Mouse (Mus musculus): Measurements from ENCODE around the gene Setdb1. TPM values are rescaled to one million over a fixed set of nuclear protein-coding genes. Genes with fewer than 3 reads are reported as not detected.
"Not testable (repeated sequence)": the region's sequence is repeated elsewhere in the genome, so short reads cannot be mapped to it uniquely, and the experiment has no call there.

Setdb1 gene
- polyA plus RNA-seq, 1 experiment from 2014 or later, result 60.2 TPM

DNA sequence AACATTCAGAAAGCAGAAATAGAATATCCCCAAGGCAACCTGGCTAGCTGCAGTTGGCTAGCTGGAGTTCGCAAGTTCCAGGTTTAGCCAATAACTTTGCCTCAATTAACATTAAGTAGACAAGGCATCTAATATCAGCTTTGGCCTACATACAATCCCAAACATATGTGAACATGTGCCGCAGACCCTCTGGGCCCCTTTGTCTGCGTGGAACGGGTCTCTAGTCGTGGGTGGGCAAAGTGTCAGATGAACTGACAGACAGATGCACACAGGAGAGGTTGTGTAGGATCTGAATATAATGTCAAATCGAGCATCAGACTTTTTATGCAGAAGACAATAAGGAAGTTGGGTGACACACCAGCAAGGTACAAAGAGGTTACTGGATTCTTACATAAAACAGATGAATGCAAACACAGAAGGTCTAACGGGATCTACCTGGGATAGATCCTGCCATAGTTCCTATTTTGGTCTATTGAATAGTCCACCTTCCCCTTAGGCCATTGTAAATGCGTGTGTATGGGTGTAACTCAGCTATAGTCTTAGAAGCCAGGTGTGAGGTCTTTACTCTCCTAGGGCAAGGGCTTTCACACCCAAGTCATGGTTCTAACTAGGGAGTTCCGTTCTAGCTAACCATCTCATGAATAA lies 13.5 kb downstream of the Setdb1 start:
- peaks cover 89% of the 10 kb centered on the region for H3K36me3 ChIP-seq
- 98% methylated on average over 9 of the region's 9 CpGs for WGBS
- H3K4me1 ChIP-seq; H3K4me2 ChIP-seq (replicated peaks); H3K27me3 ChIP-seq; H3K27ac ChIP-seq (replicated peaks); H3K9me3 ChIP-seq; ATAC-seq (ENCODE audit: low FRiP score, low read depth); H3K4me3 ChIP-seq; H3K9ac ChIP-seq (replicated peaks): not testable (repeated sequence)

DNA sequence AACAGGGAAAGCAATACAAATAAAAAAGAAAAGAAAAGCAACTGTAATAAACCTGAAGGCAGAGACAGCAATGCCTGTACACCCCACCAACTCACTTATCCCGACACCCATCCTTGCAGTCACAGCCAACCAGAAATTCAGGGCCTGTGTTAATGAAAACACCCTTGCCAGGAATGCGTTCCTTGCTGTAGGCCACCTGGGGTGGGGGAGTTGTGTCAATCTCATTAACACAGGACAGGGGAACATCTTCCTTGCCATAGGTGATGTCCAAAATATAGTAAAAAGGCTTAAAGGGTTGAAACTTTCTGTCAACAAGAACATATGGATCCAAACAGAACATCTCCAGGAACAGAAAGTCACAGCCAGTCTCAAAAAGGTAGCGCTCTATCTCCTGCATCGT lies 18.8 kb downstream of the Setdb1 start:
- H3K4me3 ChIP-seq, result no peak overlapping the region
- peaks cover 93% of the 10 kb centered on the region for H3K36me3 ChIP-seq
- ATAC-seq (ENCODE audit: low FRiP score, low read depth), result no peak
- H3K27ac ChIP-seq (replicated peaks), result no peak overlapping the region
- no peak overlapping the region for H3K9ac ChIP-seq (replicated peaks)
- WGBS, result 96% methylated on average over 4 of the region's 4 CpGs
- no peaks in the 10 kb centered on the region for H3K9me3 ChIP-seq
- no peak overlapping the region for H3K4me2 ChIP-seq (replicated peaks)
- no peaks in the 10 kb centered on the region for H3K27me3 ChIP-seq
- H3K4me1 ChIP-seq, result no peaks in the 10 kb centered on the region

DNA sequence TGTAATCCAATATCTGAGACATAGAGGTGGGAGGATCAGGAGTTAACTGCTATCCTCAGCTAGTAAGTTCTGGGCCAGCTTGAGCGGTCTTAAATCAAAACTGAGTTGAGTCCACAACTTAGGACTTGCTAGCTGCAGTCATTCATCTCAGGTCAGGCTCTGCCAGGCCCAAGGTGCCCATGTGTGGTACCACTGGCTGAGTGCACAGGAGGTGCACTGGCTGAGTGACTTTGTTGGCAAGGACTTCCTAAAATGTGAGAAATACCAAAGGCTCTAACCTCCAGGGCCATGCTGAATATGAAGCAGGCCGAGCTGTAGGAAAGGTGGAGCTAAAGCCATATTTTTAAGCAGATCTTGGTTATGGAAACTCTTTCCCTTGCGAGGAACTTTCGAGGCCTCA lies 19.7 kb downstream of the Setdb1 start:
- no peak overlapping the region for H3K4me3 ChIP-seq
- H3K9ac ChIP-seq (replicated peaks), result no peak overlapping the region
- no peak for ATAC-seq (ENCODE audit: low FRiP score, low read depth)
- H3K4me2 ChIP-seq (replicated peaks), result no peak overlapping the region
- H3K4me1 ChIP-seq, result no peaks in the 10 kb centered on the region
- peaks cover 93% of the 10 kb centered on the region for H3K36me3 ChIP-seq
- H3K27ac ChIP-seq (replicated peaks), result no peak overlapping the region
- H3K9me3 ChIP-seq, result no peaks in the 10 kb centered on the region
- no peaks in the 10 kb centered on the region for H3K27me3 ChIP-seq
- WGBS, result 97% methylated on average over 4 of the region's 4 CpGs

DNA sequence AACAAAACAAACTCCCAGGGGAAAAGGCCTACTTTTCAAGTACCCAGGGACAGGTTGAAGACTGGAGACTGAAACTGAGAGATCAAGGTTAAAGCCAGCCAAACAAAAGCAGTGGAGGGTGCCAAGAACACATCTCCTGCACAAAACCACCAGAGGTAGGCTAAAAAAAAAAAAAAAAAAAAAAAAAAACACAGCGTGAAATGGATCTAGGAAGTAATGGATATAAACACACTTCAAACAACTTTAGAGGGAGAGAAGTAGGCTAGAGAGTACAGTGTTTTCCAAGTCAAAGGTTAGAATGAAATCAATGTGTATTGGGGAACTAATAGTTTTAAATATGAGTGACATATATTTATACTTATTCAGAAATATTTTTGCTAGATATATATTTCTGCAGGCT lies 25.5 kb downstream of the Setdb1 start:
- Histone ChIP-seq H3K4me3 (no peak overlapping the region), H3K27ac (replicated peaks) (no peak overlapping the region), H3K9me3 (no peaks in the 10 kb centered on the region), H3K4me2 (replicated peaks) (no peak overlapping the region), H3K36me3 (peaks cover 80% of the 10 kb centered on the region), H3K27me3 (no peaks in the 10 kb centered on the region), H3K4me1 (no peaks in the 10 kb centered on the region), H3K9ac (replicated peaks) (no peak overlapping the region)
- no peak for ATAC-seq (ENCODE audit: low FRiP score, low read depth)
- 86% methylated on average over 1 of the region's 1 CpGs for WGBS

DNA sequence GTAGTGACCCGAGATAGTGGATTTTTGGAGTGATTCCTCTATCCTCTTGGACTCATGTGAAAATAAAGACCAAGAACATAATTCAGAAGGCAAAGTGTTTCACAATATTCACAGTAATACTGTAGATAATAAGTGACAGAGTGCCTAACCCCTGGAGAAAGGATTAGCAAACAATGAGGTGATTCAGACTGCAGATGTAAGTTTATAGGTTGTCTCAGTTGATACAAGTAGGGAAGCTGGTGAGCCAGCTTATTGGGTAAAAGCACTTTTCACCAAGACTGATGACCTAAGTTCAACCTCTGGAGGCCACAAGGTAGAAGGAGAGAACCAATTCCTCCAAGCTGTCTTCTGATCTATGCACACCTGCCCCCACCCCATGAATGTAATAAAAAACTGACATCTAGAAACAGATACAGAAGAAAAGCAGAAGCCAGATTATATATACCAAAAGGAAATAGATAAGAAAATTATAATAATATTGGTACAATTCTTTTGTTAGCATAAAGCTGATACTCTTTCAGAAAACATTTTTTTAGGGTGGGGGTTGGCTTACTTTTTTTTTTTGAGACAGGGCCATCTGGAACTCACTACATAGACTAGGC lies 28.1 kb downstream of the Setdb1 start:
- H3K27ac ChIP-seq (replicated peaks), result no peak overlapping the region
- ATAC-seq (ENCODE audit: low FRiP score, low read depth), result no peak
- H3K4me2 ChIP-seq (replicated peaks), result no peak overlapping the region
- 88% methylated on average over 1 of the region's 1 CpGs for WGBS
- H3K9me3 ChIP-seq, result no peaks in the 10 kb centered on the region
- no peak overlapping the region for H3K4me3 ChIP-seq
- no peak overlapping the region for H3K9ac ChIP-seq (replicated peaks)
- H3K36me3 ChIP-seq, result peaks cover 85% of the 10 kb centered on the region
- H3K4me1 ChIP-seq, result no peaks in the 10 kb centered on the region
- H3K27me3 ChIP-seq, result no peaks in the 10 kb centered on the region

DNA sequence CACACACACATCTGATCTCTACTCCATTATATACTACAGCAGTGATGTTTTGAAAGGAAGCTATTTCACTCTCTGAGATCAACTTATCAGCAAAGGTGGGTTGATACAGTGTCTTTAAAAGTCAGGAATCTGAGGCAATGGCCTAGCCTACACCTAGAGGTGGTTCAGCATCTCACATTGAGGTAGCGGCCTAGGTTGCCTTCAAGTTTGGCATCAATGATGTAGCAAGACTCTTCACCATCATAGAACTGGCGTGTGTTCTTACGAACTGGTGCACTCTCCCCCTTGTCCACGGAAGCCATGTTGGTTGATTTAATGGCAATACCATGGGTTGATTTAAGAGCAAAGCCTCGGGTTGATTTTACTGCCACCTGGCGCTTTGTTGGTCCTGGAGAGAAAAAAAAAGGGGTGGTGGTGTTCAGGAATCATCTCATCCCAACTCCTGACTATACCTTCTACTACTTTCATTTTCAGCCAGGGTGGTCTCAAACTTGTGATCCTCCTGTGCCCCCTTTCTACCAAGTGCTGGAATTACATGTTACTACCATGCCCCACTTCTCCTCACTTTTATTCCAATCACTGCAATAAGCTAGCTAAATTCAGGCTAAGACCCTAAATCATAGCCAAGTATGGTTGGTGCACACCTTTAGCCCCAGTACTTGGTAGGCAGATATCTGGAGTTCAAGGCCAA lies 32.4 kb downstream of the Setdb1 start:
- H3K4me1 ChIP-seq, result peaks cover 3% of the 10 kb centered on the region; the same call in 1 of the 2 replicates
- no peaks in the 10 kb centered on the region for H3K27me3 ChIP-seq
- H3K4me3 ChIP-seq, result no peak overlapping the region
- ATAC-seq (ENCODE audit: low FRiP score, low read depth), result no peak
- H3K36me3 ChIP-seq, result peaks cover 92% of the 10 kb centered on the region
- H3K27ac ChIP-seq (replicated peaks), result no peak overlapping the region
- no peaks in the 10 kb centered on the region for H3K9me3 ChIP-seq
- H3K4me2 ChIP-seq (replicated peaks), result no peak overlapping the region
- no peak overlapping the region for H3K9ac ChIP-seq (replicated peaks)
- WGBS, result 96% methylated on average over 6 of the region's 6 CpGs

DNA sequence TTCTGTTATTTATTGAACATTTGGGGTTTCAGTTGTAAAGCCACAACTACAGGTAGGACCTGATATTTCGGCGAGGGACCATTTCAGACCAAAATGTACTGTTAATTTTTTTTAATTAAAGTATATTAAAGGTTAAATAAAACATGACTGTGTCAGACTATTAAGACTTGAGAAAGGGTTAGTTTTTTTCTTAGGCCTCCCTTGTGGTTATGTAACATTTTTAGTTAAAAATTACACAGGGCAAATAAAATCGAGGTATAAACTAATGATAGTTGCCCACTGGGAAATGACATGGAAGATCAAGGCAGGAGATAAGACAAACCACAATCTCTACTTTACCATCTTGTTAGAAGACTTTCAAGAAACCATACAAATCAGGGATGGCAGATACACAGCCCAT lies 33.6 kb downstream of the Setdb1 start:
- Histone ChIP-seq H3K4me1 (peaks cover 11% of the 10 kb centered on the region; the same call in 1 of the 2 replicates), H3K4me2 (replicated peaks) (no peak overlapping the region), H3K36me3 (peaks cover 85% of the 10 kb centered on the region), H3K4me3 (no peak overlapping the region), H3K27me3 (no peaks in the 10 kb centered on the region), H3K9ac (replicated peaks) (no peak overlapping the region), H3K27ac (replicated peaks) (no peak overlapping the region), H3K9me3 (no peaks in the 10 kb centered on the region)
- 95% methylated on average over 3 of the region's 3 CpGs for WGBS
- ATAC-seq (ENCODE audit: low FRiP score, low read depth), result no peak

DNA sequence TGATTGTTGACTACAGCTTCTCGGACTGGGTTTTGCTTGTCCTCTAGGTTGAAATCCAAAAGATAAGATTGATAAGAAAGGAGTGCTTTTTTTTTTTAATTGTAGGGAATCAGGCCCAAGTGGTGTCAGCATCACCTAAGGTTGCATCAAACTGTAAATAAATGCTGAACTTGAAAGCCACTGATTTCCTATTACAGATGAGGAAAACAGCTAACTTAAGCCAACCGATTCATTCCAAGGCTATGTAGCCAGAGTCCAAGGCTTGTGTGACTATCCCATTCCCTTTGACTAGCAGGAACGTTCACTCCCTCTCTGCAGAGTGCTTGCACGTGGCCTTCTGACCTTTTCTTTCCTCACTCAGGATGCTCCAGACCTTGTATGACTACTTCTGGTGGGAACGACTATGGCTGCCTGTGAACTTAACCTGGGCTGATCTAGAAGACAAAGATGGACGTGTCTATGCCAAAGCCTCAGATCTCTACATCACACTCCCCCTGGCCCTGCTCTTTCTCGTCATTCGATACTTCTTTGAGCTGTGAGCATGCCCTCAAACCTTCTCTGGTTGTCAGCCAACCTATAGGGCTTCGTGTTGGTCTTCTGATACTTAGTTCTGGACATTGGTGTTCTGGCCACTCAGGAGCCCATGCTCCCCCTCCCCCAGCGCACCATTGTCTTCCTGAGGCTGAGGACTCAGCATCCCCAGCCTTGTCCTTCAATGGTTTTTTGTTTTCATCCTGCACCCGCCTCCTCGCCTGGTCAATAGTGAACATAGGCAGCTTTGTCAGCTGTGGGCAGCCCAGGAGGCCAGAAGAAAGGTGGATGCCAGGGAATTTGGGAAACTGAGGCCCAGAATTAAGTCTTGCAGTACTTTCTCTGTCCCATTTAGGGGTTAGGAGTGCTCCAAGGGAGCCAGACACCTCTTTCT lies 37.0 kb downstream of the Setdb1 start:
- no peak overlapping the region for H3K9ac ChIP-seq (replicated peaks)
- no peak overlapping the region for H3K4me2 ChIP-seq (replicated peaks)
- H3K27me3 ChIP-seq, result no peaks in the 10 kb centered on the region
- H3K4me1 ChIP-seq, result peaks cover 32% of the 10 kb centered on the region
- peaks cover 51% of the 10 kb centered on the region for H3K36me3 ChIP-seq
- no peak overlapping the region for H3K27ac ChIP-seq (replicated peaks)
- no peaks in the 10 kb centered on the region for H3K9me3 ChIP-seq
- WGBS, result 78% methylated on average over 12 of the region's 12 CpGs
- H3K4me3 ChIP-seq, result no peak overlapping the region
- ATAC-seq (ENCODE audit: low FRiP score, low read depth), result no peak

DNA sequence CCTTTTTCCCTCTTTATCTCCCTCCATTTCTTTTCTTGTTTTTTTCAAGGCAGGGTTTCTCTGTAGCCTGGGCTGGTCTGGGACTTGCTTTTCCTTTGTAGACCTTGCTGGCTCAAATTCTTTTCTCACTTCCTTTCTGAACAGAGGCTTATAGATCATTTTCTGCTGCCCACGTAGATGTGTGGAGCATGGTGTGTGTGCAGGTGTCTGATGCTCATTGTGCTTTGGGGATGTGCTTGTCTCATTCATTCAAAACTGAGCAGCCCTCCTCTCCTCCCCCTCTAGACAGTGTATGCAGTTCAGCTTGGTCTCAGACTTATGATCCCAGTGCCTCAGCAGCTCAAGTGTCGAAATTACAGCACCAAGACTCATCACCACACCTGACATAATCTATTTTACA lies 37.9 kb downstream of the Setdb1 start:
- Histone ChIP-seq H3K4me1 (peaks cover 38% of the 10 kb centered on the region), H3K27ac (replicated peaks) (no peak overlapping the region), H3K4me3 (no peak overlapping the region), H3K9ac (replicated peaks) (no peak overlapping the region), H3K4me2 (replicated peaks) (no peak overlapping the region), H3K9me3 (no peaks in the 10 kb centered on the region), H3K27me3 (no peaks in the 10 kb centered on the region), H3K36me3 (peaks cover 43% of the 10 kb centered on the region)
- 80% methylated on average over 2 of the region's 2 CpGs for WGBS
- ATAC-seq (ENCODE audit: low FRiP score, low read depth), result no peak

DNA sequence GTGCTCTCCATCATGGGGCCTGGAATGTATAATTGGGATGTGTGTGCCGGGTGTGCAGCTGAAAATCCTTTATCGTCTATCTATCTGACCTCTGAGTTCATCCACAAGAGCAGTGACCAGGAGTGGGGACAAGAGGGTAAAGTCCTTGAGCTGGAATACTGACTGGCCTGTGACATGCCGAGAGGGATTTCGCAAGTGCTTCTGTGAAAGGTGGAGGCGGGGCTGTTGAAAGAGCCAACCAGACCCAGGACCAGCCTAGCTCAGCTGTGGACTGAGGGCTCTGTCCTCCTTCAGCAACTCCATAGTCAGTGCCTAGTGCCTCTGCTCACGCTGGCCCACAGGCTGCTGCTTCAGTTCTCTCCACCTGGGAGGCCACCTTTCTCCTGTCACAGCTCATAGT lies 38.5 kb downstream of the Setdb1 start:
- Histone ChIP-seq H3K27me3 (no peaks in the 10 kb centered on the region; the same call in 1 of the 2 replicates), H3K9me3 (no peaks in the 10 kb centered on the region), H3K9ac (replicated peaks) (no peak overlapping the region), H3K27ac (replicated peaks) (no peak overlapping the region), H3K36me3 (peaks cover 37% of the 10 kb centered on the region), H3K4me2 (replicated peaks) (no peak overlapping the region), H3K4me3 (no peak overlapping the region), H3K4me1 (peaks cover 39% of the 10 kb centered on the region)
- ATAC-seq (ENCODE audit: low FRiP score, low read depth), result no peak
- 39% methylated on average over 6 of the region's 6 CpGs for WGBS

DNA sequence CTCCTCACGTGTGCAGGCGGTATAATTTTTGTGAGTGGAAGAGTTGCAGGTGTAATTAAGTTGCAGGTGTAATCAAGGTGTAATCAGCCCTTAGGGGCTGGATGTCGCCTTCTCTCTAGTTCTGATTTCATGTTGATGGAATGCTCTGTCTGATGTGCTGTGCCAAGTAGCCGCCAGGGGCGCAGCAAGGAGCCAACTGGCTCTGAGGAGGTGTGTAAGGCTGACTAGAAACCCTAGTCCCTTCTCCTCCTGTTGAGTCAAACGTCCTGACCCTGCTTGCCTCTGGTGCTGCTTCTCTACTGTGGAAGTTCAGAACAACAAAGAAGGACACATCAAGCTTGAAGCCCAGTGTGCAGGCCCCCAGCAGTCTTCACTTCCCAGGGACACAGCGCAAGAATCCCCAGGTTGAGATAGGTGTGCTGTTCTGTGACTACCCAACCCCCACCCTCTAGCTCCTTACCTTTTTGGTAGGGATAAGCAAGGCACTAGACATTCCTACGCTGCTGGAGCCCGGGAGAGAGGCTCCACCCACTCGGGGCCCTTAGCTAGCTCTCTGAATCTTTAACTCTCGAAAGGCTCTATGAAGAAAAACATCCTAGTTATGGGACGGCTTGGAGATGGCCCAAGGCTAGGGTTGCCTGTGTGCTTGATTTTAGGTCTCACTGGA lies 39.5 kb downstream of the Setdb1 start:
- Histone ChIP-seq H3K4me2 (replicated peaks) (no peak overlapping the region), H3K36me3 (peaks cover 27% of the 10 kb centered on the region), H3K4me1 (peaks cover 39% of the 10 kb centered on the region), H3K27me3 (no peaks in the 10 kb centered on the region; the same call in 1 of the 2 replicates), H3K27ac (replicated peaks) (no peak overlapping the region), H3K9me3 (no peaks in the 10 kb centered on the region), H3K4me3 (no peak overlapping the region), H3K9ac (replicated peaks) (no peak overlapping the region)
- 24% methylated on average over 12 of the region's 12 CpGs for WGBS
- ATAC-seq (ENCODE audit: low FRiP score, low read depth), result no peak

All from midbrain, embryonic 12.5 days (tissue).